Mouse (Mus musculus) inflammation-experienced regulatory T-cells, adult 16 weeks (primary cell): ENCODE measurements around the gene Wfdc18. TPM values are rescaled to one million over a fixed set of nuclear protein-coding genes. Genes with fewer than 3 reads are reported as not detected.

Source experiments
- polyA plus RNA-seq: library from polyadenylated mRNA; unstranded; fragments of 100-300 nt; shearing (Covaris generic); gene quantifications from one replicate; pipeline ENCODE4 v1.2.1, GENCODE M21; 2017

The Wfdc18 gene
- polyA plus RNA-seq: not detected

DNA sequence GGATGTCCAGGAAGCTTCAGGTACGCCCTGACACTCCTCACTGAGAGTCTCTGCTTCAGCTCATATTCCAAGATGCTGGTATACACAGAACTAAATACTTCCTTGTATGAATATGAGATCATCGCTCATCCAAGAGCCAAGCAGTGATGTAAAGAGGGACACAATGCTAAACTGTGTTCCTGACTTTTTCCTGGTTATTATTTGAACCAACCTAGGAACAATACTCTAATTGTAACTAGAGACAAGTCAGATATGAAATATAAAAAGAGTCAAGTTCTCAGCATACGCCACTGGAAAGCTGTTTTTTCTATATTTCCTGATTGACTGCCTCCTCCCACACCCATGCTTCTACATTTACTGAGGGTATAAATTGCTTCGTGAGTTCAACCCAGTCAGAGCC, at the start of gene Wfdc18:
Gene Wfdc18, plus strand, starts transcription at position 301 of the 400 bp plus-strand sequence.

DNA sequence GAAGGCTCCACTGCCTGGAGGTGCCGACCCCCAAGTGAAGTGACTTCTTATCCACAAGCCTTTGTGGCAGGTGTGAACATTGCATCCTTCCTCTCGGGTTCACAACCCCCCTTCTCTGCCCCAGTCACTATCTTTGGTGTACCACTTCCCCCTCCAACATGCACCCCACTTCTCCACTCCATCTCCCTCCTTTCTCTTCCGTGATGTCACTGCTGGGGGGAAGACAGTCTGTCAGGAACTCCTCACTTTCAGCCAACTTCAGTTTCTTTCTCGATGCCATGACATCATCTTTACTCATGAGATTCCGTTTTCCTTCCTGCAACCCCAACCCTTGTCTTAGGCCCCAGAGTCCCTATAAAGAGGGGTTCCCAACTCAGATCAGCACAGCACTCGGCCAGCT, 46.6 kb upstream of the Wfdc18 start, which contains the start of gene Ccl4:
Gene Ccl4, plus strand, starts transcription at position 381 of the 400 bp plus-strand sequence.

DNA sequence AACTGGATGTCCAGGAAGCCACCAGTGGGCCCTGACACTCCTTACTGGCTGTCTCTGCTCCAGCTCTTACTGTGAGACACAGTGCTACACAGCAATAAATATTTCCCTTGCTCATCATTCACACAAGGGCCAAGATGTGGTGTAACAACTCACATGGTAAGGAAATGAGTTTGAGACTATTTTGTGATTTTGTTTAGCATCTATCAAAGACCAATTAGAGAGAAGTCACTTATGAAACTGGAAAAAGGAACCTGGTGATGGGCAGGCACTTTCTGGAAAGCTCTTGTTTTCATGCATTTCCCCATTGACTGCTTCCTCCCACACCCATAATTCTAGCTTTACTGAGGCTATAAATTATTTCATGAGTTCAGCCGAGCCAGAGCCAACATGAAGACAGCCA, 5.1 kb upstream of the Wfdc18 start, which contains the start of gene Wfdc17:
Gene Wfdc17, plus strand, starts transcription at position 287 of the 400 bp plus-strand sequence.

DNA sequence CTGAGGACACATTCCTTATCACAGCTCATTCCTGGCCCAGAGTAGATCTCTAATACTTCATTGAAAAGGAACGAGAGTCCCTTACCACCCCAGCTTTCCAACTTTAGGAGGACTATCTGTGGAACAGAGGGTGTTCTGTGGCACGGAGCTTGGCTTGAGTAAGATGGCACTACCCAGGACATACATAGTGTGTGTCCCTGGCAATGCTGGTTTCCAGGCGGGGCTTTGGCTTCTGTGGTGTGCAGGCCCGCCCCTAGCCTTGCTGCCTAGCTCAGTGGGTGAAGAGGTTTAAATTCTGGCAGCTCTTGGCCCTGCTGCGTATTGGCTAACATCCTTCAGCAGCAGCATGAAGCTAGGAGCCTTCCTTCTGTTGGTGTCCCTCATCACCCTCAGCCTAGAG, 37.9 kb downstream of the Wfdc18 start, which contains the start of gene Wfdc21:
Gene Wfdc21, plus strand, starts transcription at position 260 of the 400 bp plus-strand sequence.

DNA sequence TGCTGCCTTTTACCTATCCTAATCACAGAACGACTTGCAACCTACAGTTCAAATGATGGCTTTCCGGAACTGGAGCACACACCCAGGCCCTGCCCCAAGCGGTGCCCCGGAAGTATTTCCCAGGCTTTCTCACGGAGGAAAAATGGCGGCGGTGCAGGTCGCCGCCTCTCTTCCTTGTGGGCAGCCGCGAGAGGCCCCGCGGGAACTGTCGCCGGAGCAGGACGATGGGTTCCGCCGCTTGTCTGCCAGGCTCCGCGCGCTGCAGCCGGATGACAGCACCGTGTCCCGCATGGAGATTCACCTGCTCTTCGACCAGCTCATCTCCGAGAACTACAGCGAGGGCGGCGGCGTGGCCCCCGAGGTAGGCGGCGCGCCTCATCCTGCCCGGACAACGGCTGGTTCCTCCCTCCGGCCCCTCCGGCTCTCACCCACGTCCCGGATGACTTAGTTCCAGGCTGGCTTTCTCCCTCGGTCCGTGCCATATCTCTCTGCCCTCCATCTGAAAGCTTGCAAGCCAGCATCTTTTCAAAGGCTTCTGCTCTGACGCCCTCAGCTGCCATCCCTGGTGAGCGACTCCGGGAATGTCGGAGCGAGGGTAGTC, 44.9 kb downstream of the Wfdc18 start, which contains the start of gene Heatr6:
Gene Heatr6, plus strand, starts transcription at position 116 of the 601 bp plus-strand sequence.

Other genes with a start within 250 kb of the Wfdc18 start
- gene Mmp28, start 245.9 kb upstream of the Wfdc18 start, polyA plus RNA-seq: not detected
- gene Taf15, start 235.9 kb upstream of the Wfdc18 start, polyA plus RNA-seq: 18.0 TPM
- gene Heatr9, start 186.8 kb upstream of the Wfdc18 start, polyA plus RNA-seq: 0.30 TPM
- 149 TPM for gene Ccl5, start 178.5 kb upstream of the Wfdc18 start, polyA plus RNA-seq
- not detected for gene Ccl9, start 130.4 kb upstream of the Wfdc18 start, polyA plus RNA-seq
- 0.62 TPM for gene Ccl6, start 115.9 kb upstream of the Wfdc18 start, polyA plus RNA-seq
- gene Rpl9-ps1, start 63.4 kb upstream of the Wfdc18 start, polyA plus RNA-seq: not detected
- gene Ccl3, start 59.7 kb upstream of the Wfdc18 start, polyA plus RNA-seq: 0.78 TPM
- gene Ccl4, start 46.4 kb upstream of the Wfdc18 start, polyA plus RNA-seq: 7.7 TPM
- 1.4 TPM for gene Wfdc17, start 5.0 kb upstream of the Wfdc18 start, polyA plus RNA-seq
- gene Wfdc21, start 37.9 kb downstream of the Wfdc18 start, polyA plus RNA-seq: not detected
- 45.3 TPM for gene Heatr6, start 44.7 kb downstream of the Wfdc18 start, polyA plus RNA-seq
- not detected for gene Hnf1b, start 141.0 kb downstream of the Wfdc18 start, polyA plus RNA-seq
- 76.4 TPM for gene Ddx52, start 233.0 kb downstream of the Wfdc18 start, polyA plus RNA-seq